13 mouse cellular contexts compared by ENCODE assay signal in the genomic region with DNA sequence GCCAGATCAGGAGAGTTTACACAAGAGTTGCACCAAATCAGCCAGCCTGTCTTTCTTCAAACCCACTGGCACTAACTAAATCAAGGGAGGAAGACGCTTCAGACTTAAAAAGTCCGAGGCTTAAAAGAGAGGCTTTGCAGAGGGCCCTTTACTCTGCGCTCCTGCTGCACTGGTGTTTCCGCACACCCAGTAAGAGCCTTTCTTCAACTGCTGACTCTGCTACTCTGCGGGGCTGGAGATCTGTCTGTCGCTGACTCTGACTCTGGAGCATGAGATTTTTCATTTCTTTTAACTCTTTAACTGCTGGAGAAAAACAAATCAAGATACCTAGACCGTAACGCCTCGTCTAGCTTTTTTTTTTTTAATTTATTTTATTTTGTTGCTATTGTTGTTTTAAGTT. TPM values are rescaled to one million over a fixed set of nuclear protein-coding genes. Genes with fewer than 3 reads are reported as not detected.
DNase-seq lines count a peak whose midpoint lies in the region; ATAC-seq and TF ChIP-seq lines count a peak whose summit lies in the region.
"Had no signal": no experiment of that assay in that cellular context is flagged by ENCODE, and none has a peak within 500 bp of the region (broad histone marks: within the 10 kb centered on the region; RNA-seq: fewer than 3 reads in every experiment).

No protein-coding gene starts in this region.

- H3K36me3 ChIP-seq in forebrain, embryonic 15.5 days: no peaks in the 10 kb centered on the region
- no peaks in the 10 kb centered on the region for H3K36me3 ChIP-seq in forebrain, embryonic 16.5 days (ENCODE audit: control insufficient read depth, insufficient read depth)
- no peaks in the 10 kb centered on the region for H3K36me3 ChIP-seq in embryonic facial prominence, embryonic 10.5 days (replicated peaks)
- no peaks in the 10 kb centered on the region for H3K36me3 ChIP-seq in liver, embryonic 11.5 days (ENCODE audit: control insufficient read depth, insufficient read depth, low read length)

- H3K4me2 ChIP-seq in forebrain, embryonic 15.5 days (replicated peaks): no peak overlapping the region
- no peak overlapping the region for H3K4me2 ChIP-seq in forebrain, embryonic 16.5 days (ENCODE audit: low read length)
- H3K4me2 ChIP-seq in liver, embryonic 11.5 days: no peak overlapping the region

- H3K9me3 ChIP-seq in forebrain, embryonic 15.5 days: no peaks in the 10 kb centered on the region
- H3K9me3 ChIP-seq in forebrain, embryonic 16.5 days (ENCODE audit: control insufficient read depth, low read length): no peaks in the 10 kb centered on the region
- no peaks in the 10 kb centered on the region for H3K9me3 ChIP-seq in embryonic facial prominence, embryonic 10.5 days
- no peaks in the 10 kb centered on the region for H3K9me3 ChIP-seq in liver, embryonic 11.5 days (ENCODE audit: control insufficient read depth, low read length)

- WGBS in forebrain, embryonic 15.5 days: 58% methylated on average over 9 of the region's 9 CpGs
- WGBS in forebrain, embryonic 16.5 days: 52% methylated on average over 9 of the region's 9 CpGs
- 55% methylated on average over 9 of the region's 9 CpGs for WGBS in embryonic facial prominence, embryonic 10.5 days
- WGBS in liver, embryonic 11.5 days: 58% methylated on average over 9 of the region's 9 CpGs

- no peak for TF ChIP-seq CTCF in layer of hippocampus, adult 2 months (conservative IDR thresholded peaks at IDR 0.05)

- H3K4me3 ChIP-seq in forebrain, embryonic 15.5 days: no peak overlapping the region
- no peak overlapping the region for H3K4me3 ChIP-seq in forebrain, embryonic 16.5 days (replicated peaks; ENCODE audit: low read length)
- no peak overlapping the region for H3K4me3 ChIP-seq in layer of hippocampus, adult 2 months
- no peak overlapping the region for H3K4me3 ChIP-seq in embryonic facial prominence, embryonic 10.5 days
- H3K4me3 ChIP-seq in liver, embryonic 11.5 days (ENCODE audit: low read depth, low read length): no peak overlapping the region

- H3K27me3 ChIP-seq in forebrain, embryonic 15.5 days: no peaks in the 10 kb centered on the region
- no peaks in the 10 kb centered on the region for H3K27me3 ChIP-seq in forebrain, embryonic 16.5 days (replicated peaks; ENCODE audit: control insufficient read depth, insufficient read depth, low read length)
- no peaks in the 10 kb centered on the region for H3K27me3 ChIP-seq in embryonic facial prominence, embryonic 10.5 days (replicated peaks; ENCODE audit: low read depth, poor library complexity, severe bottlenecking)
- H3K27me3 ChIP-seq in liver, embryonic 11.5 days (replicated peaks; ENCODE audit: control insufficient read depth, insufficient read depth, low read length): no peaks in the 10 kb centered on the region

- H3K9ac ChIP-seq in forebrain, embryonic 15.5 days (replicated peaks): no peak overlapping the region
- H3K9ac ChIP-seq in forebrain, embryonic 16.5 days (replicated peaks; ENCODE audit: low read depth, low read length): no peak overlapping the region
- H3K9ac ChIP-seq in liver, embryonic 11.5 days (ENCODE audit: low read depth, low read length): no peak overlapping the region

- H3K27ac ChIP-seq in forebrain, embryonic 15.5 days (replicated peaks): 0 out of 2 replicates have a peak overlapping the region, but pooled peaks have one; percentile 8
- H3K27ac ChIP-seq in forebrain, embryonic 16.5 days (ENCODE audit: low read length): no peak overlapping the region
- H3K27ac ChIP-seq in layer of hippocampus, adult 2 months: peak overlapping the region; percentile 90
- peak overlapping the region; percentile 73 for H3K27ac ChIP-seq in embryonic facial prominence, embryonic 10.5 days (replicated peaks)
- H3K27ac ChIP-seq in liver, embryonic 11.5 days (ENCODE audit: low read depth, low read length): peak overlapping the region; percentile 43; the same call in 1 of the 2 replicates

- ATAC-seq in forebrain, embryonic 15.5 days (replicated peaks): no peak
- no peak for ATAC-seq in forebrain, embryonic 16.5 days
- ATAC-seq in liver, embryonic 11.5 days (replicated peaks; ENCODE audit: low FRiP score): no peak

- DNase-seq in layer of hippocampus, adult 2 months (ENCODE audit: low spot score in 2 of 2): no peak
- DNase-seq in layer of hippocampus, postnatal 36 days: no peak
- DNase-seq in embryonic facial prominence, embryonic 10.5 days (ENCODE audit: low spot score): no peak
- no peak for DNase-seq in liver, embryonic 11.5 days (ENCODE audit: low spot score)
- no peak for DNase-seq in layer of hippocampus, adult 8-10 months (ENCODE audit: low spot score in 2 of 2)
- DNase-seq in urinary bladder, postnatal 10 days (ENCODE audit: low spot score): no peak
- DNase-seq: adrenal gland, adult 2 months; gastrocnemius, postnatal 10 days; heart, postnatal 10 days; lung, adult 18-20 months; thymus, postnatal 4 days had no signal

- H3K4me1 ChIP-seq in forebrain, embryonic 15.5 days: 0 out of 2 replicates have a peak, but pooled peaks cover 2% of the 10 kb centered on the region
- no peaks in the 10 kb centered on the region for H3K4me1 ChIP-seq in forebrain, embryonic 16.5 days (replicated peaks; ENCODE audit: control insufficient read depth, insufficient read depth, low read length)
- peaks cover 40% of the 10 kb centered on the region for H3K4me1 ChIP-seq in embryonic facial prominence, embryonic 10.5 days
- peaks cover 4% of the 10 kb centered on the region; the same call in 1 of the 2 replicates for H3K4me1 ChIP-seq in liver, embryonic 11.5 days (replicated peaks; ENCODE audit: control insufficient read depth, insufficient read depth, low read length)

RNA-seq across cellular contexts. Expression of a gene that starts 7.6 kb away (rescaled TPM):
- not detected in 2 replicates for polyA plus RNA-seq in forebrain, embryonic 15.5 days (2015; fragmentation: Nextera tagmentation; extraction: Ambion mirVana)
- polyA plus RNA-seq in forebrain, embryonic 16.5 days (2015; fragmentation: Nextera tagmentation; extraction: Ambion mirVana): 0.15 and 0.66 TPM in 2 replicates
- total RNA-seq in layer of hippocampus, adult 2 months (2021): 1 to 10 TPM in 1 of 2 experiments, not detected in 1; 1.7 TPM
- not detected for total RNA-seq in layer of hippocampus, postnatal 36 days (2021)
- 7.5 and 8.8 TPM in 2 replicates for polyA plus RNA-seq in embryonic facial prominence, embryonic 10.5 days (2016; fragmentation: Nextera tagmentation; extraction: Ambion mirVana)
- polyA plus RNA-seq in liver, embryonic 11.5 days (2014; fragmentation: Nextera tagmentation; extraction: Ambion mirVana): 1.2 and 1.7 TPM in 2 replicates
- total RNA-seq in layer of hippocampus, adult 8-10 months (2022): 1 to 10 TPM in 3 of 4 experiments, not detected in 1; 1.4 to 2.3 (median 1.6) TPM

RNA-seq across cellular contexts. Expression of a gene that starts 25.0 kb away (rescaled TPM):
- 0.20 and 0.26 TPM in 2 replicates for polyA plus RNA-seq in forebrain, embryonic 15.5 days (2015; fragmentation: Nextera tagmentation; extraction: Ambion mirVana)
- polyA plus RNA-seq in forebrain, embryonic 16.5 days (2015; fragmentation: Nextera tagmentation; extraction: Ambion mirVana): 0.20 and 0.24 TPM in 2 replicates
- total RNA-seq in layer of hippocampus, adult 2 months (2021): 10 to 100 TPM; 37.9 to 41.9 TPM
- total RNA-seq in layer of hippocampus, postnatal 36 days (2021): 10 to 100 TPM; 32.5 to 36.7 TPM
- polyA plus RNA-seq in embryonic facial prominence, embryonic 10.5 days (2016; fragmentation: Nextera tagmentation; extraction: Ambion mirVana): 2.5 and 2.8 TPM in 2 replicates
- 0.30 and 0.45 TPM in 2 replicates for polyA plus RNA-seq in liver, embryonic 11.5 days (2014; fragmentation: Nextera tagmentation; extraction: Ambion mirVana)
- total RNA-seq in layer of hippocampus, adult 8-10 months (2022): 10 to 100 TPM; 38.3 to 64.2 (median 55.9) TPM

RNA-seq across cellular contexts. Expression of a gene that starts 27.1 kb away (rescaled TPM):
- 8.2 and 14.7 TPM in 2 replicates for polyA plus RNA-seq in forebrain, embryonic 15.5 days (2015; fragmentation: Nextera tagmentation; extraction: Ambion mirVana)
- polyA plus RNA-seq in forebrain, embryonic 16.5 days (2015; fragmentation: Nextera tagmentation; extraction: Ambion mirVana): 10.7 and 14.5 TPM in 2 replicates
- 100 to 1,000 TPM in 1 of 2 experiments, 10 to 100 TPM in 1; 90.9 to 114 TPM for total RNA-seq in layer of hippocampus, adult 2 months (2021)
- total RNA-seq in layer of hippocampus, postnatal 36 days (2021): 100 to 1,000 TPM in 1 of 2 experiments, 10 to 100 TPM in 1; 85.4 to 102 TPM
- polyA plus RNA-seq in embryonic facial prominence, embryonic 10.5 days (2016; fragmentation: Nextera tagmentation; extraction: Ambion mirVana): 9.8 and 12.2 TPM in 2 replicates
- polyA plus RNA-seq in liver, embryonic 11.5 days (2014; fragmentation: Nextera tagmentation; extraction: Ambion mirVana): 23.5 and 35.8 TPM in 2 replicates
- 100 to 1,000 TPM in 2 of 4 experiments, 10 to 100 TPM in 2; 80.5 to 263 (median 172) TPM for total RNA-seq in layer of hippocampus, adult 8-10 months (2022)

RNA-seq across cellular contexts. Expression of a gene that starts 30.9 kb away (rescaled TPM):
- 0.36 TPM in 1 of 2 replicates, not detected in the other for polyA plus RNA-seq in forebrain, embryonic 15.5 days (2015; fragmentation: Nextera tagmentation; extraction: Ambion mirVana)
- polyA plus RNA-seq in forebrain, embryonic 16.5 days (2015; fragmentation: Nextera tagmentation; extraction: Ambion mirVana): 0.88 TPM in 1 of 2 replicates, not detected in the other
- 1 to 10 TPM; 2.9 to 7.1 TPM for total RNA-seq in layer of hippocampus, adult 2 months (2021)
- 1 to 10 TPM; 4.6 to 6.8 TPM for total RNA-seq in layer of hippocampus, postnatal 36 days (2021)
- polyA plus RNA-seq in embryonic facial prominence, embryonic 10.5 days (2016; fragmentation: Nextera tagmentation; extraction: Ambion mirVana): 4.0 and 4.3 TPM in 2 replicates
- polyA plus RNA-seq in liver, embryonic 11.5 days (2014; fragmentation: Nextera tagmentation; extraction: Ambion mirVana): 36.6 and 38.3 TPM in 2 replicates
- 1 to 10 TPM; 4.8 to 9.5 (median 5.4) TPM for total RNA-seq in layer of hippocampus, adult 8-10 months (2022)

RNA-seq across cellular contexts. Expression of a gene that starts 32.9 kb away (rescaled TPM):
- polyA plus RNA-seq in forebrain, embryonic 15.5 days (2015; fragmentation: Nextera tagmentation; extraction: Ambion mirVana): 49.2 and 60.4 TPM in 2 replicates
- polyA plus RNA-seq in forebrain, embryonic 16.5 days (2015; fragmentation: Nextera tagmentation; extraction: Ambion mirVana): 51.0 and 95.0 TPM in 2 replicates
- 100 to 1,000 TPM; 117 to 121 TPM for total RNA-seq in layer of hippocampus, adult 2 months (2021)
- 100 to 1,000 TPM; 111 to 125 TPM for total RNA-seq in layer of hippocampus, postnatal 36 days (2021)
- polyA plus RNA-seq in embryonic facial prominence, embryonic 10.5 days (2016; fragmentation: Nextera tagmentation; extraction: Ambion mirVana): 0.55 and 3.1 TPM in 2 replicates
- 1.9 and 2.6 TPM in 2 replicates for polyA plus RNA-seq in liver, embryonic 11.5 days (2014; fragmentation: Nextera tagmentation; extraction: Ambion mirVana)
- 100 to 1,000 TPM; 103 to 116 (median 108) TPM for total RNA-seq in layer of hippocampus, adult 8-10 months (2022)
